ENCODE assay signal across 21 mouse cellular contexts in the genomic region with DNA sequence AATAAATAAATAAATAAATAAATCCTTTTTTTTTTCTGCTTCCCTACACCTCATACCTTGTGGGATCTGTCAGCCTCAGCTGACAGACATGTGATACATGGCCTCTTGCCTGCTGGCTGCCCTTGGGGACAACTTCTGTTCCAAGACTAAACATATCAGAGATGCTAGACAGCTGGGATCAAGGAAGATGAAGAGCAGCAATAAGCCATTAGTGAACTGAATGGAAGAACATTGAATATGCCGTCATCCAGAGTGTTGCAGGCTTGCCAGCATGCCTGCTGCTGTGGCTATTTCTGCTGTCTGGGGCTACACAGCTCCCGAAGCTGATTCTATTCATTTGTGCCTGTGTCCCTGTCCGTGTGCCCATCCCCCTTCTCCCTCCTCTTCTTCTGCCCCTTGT. TPM values are rescaled to one million over a fixed set of nuclear protein-coding genes. Genes with fewer than 3 reads are reported as not detected.
DNase-seq lines count a peak whose midpoint lies in the region; ATAC-seq and TF ChIP-seq lines count a peak whose summit lies in the region.
"Had no signal": no experiment of that assay in that cellular context is flagged by ENCODE, and none has a peak within 500 bp of the region (broad histone marks: within the 10 kb centered on the region; RNA-seq: fewer than 3 reads in every experiment).

No protein-coding gene starts in this region.

- intact Hi-C loops in gastrocnemius, postnatal 14 days (cut with DNase I; ENCODE audit: low total_unique reads), result no loop called here

- peak; percentile 68 for DNase-seq in heart, adult 8-10 months (ENCODE audit: low spot score)
- no peak for DNase-seq in heart, embryonic 10.5 days (ENCODE audit: low spot score)
- peak; percentile 40 for DNase-seq in gastrocnemius, postnatal 14 days
- DNase-seq in heart, postnatal 0 days (ENCODE audit: low spot score), result no peak
- DNase-seq in lung, postnatal 14 days, result peak; percentile 46
- no peak for DNase-seq in kidney, adult 8-10 months
- no peak for DNase-seq in liver, postnatal 0 days
- no peak for DNase-seq in right cerebral cortex, adult 18-20 months
- DNase-seq: adrenal gland, postnatal 14 days; cerebellum, adult 11 months; cerebellum, postnatal 36 days; kidney, adult 11 months; thymus, adult 18-20 months had no signal

- no peaks in the 10 kb centered on the region for H3K27me3 ChIP-seq in heart, embryonic 10.5 days (ENCODE audit: insufficient read depth, poor library complexity, severe bottlenecking)
- H3K27me3 ChIP-seq in heart, postnatal 0 days (ENCODE audit: control insufficient read depth, insufficient read depth, low read length), result no peaks in the 10 kb centered on the region
- no peaks in the 10 kb centered on the region for H3K27me3 ChIP-seq in liver, postnatal 0 days (ENCODE audit: insufficient read depth, low read length)
- H3K27me3 ChIP-seq: embryonic facial prominence, embryonic 15.5 days; midbrain, embryonic 12.5 days; neural tube, embryonic 13.5 days had no signal

- peak; percentile 74 for ATAC-seq in heart, postnatal 0 days (ENCODE audit: insufficient read depth, low read depth)
- no peak for ATAC-seq in liver, postnatal 0 days
- ATAC-seq: forebrain, embryonic 16.5 days had no signal

- H3K9me3 ChIP-seq in heart, embryonic 10.5 days, result peaks cover 5% of the 10 kb centered on the region; the same call in 1 of the 2 replicates
- no peaks in the 10 kb centered on the region for H3K9me3 ChIP-seq in heart, postnatal 0 days (replicated peaks; ENCODE audit: control insufficient read depth, low read length)
- H3K9me3 ChIP-seq in liver, postnatal 0 days (ENCODE audit: low read length), result no peaks in the 10 kb centered on the region
- H3K9me3 ChIP-seq: embryonic facial prominence, embryonic 15.5 days; neural tube, embryonic 13.5 days had no signal

- no peaks in the 10 kb centered on the region for H3K4me1 ChIP-seq in heart, embryonic 10.5 days
- no peaks in the 10 kb centered on the region for H3K4me1 ChIP-seq in heart, postnatal 0 days (ENCODE audit: control insufficient read depth, insufficient read depth)
- H3K4me1 ChIP-seq in liver, postnatal 0 days (ENCODE audit: insufficient read depth), result no peaks in the 10 kb centered on the region
- H3K4me1 ChIP-seq: embryonic facial prominence, embryonic 15.5 days; midbrain, embryonic 12.5 days; neural tube, embryonic 13.5 days had no signal

- no peak overlapping the region for H3K4me3 ChIP-seq in heart, embryonic 10.5 days
- H3K4me3 ChIP-seq in heart, postnatal 0 days (ENCODE audit: low read depth, low read length), result no peak overlapping the region
- H3K4me3 ChIP-seq in liver, postnatal 0 days (ENCODE audit: low read depth, low read length), result no peak overlapping the region
- H3K4me3 ChIP-seq: embryonic facial prominence, embryonic 15.5 days; midbrain, embryonic 12.5 days; neural tube, embryonic 13.5 days had no signal

- 89% methylated on average over 3 of the region's 3 CpGs for WGBS in heart, embryonic 10.5 days
- WGBS in heart, postnatal 0 days, result 48% methylated on average over 3 of the region's 3 CpGs
- WGBS in liver, postnatal 0 days (ENCODE audit: insufficient replicate concordance), result 60% methylated on average over 3 of the region's 3 CpGs

- no peak overlapping the region for H3K4me2 ChIP-seq in heart, postnatal 0 days (ENCODE audit: low read depth, low read length)
- no peak overlapping the region for H3K4me2 ChIP-seq in liver, postnatal 0 days (ENCODE audit: low read depth, low read length)
- H3K4me2 ChIP-seq: embryonic facial prominence, embryonic 15.5 days; midbrain, embryonic 12.5 days; neural tube, embryonic 13.5 days had no signal

- no peaks in the 10 kb centered on the region for H3K36me3 ChIP-seq in heart, embryonic 10.5 days
- H3K36me3 ChIP-seq in heart, postnatal 0 days (replicated peaks; ENCODE audit: control insufficient read depth, insufficient read depth, low read length), result no peaks in the 10 kb centered on the region
- H3K36me3 ChIP-seq in liver, postnatal 0 days (replicated peaks; ENCODE audit: insufficient read depth, low read length), result no peaks in the 10 kb centered on the region
- H3K36me3 ChIP-seq: embryonic facial prominence, embryonic 15.5 days; midbrain, embryonic 12.5 days; neural tube, embryonic 13.5 days had no signal

- no peak for TF ChIP-seq EP300 in heart, postnatal 0 days (IDR thresholded peaks at IDR 0.05; ENCODE audit: low read depth)
- TF ChIP-seq EP300 in liver, postnatal 0 days (IDR thresholded peaks at IDR 0.05; ENCODE audit: low read depth), result no peak

- H3K27ac ChIP-seq in heart, embryonic 10.5 days, result no peak overlapping the region
- H3K27ac ChIP-seq in heart, postnatal 0 days (ENCODE audit: low read depth), result peak overlapping the region; percentile 43; the same call in 1 of the 2 replicates
- no peak overlapping the region for H3K27ac ChIP-seq in liver, postnatal 0 days (ENCODE audit: low read depth)
- H3K27ac ChIP-seq: embryonic facial prominence, embryonic 15.5 days; kidney, postnatal 0 days; liver, embryonic 14.5 days; macrophage; midbrain, embryonic 12.5 days; neural tube, embryonic 13.5 days had no signal

- TF ChIP-seq CTCF in heart, postnatal 0 days (IDR thresholded peaks at IDR 0.05; ENCODE audit: low read depth), result no peak
- no peak for TF ChIP-seq CTCF in liver, postnatal 0 days (IDR thresholded peaks at IDR 0.05; ENCODE audit: low read depth)

- no peak overlapping the region for H3K9ac ChIP-seq in heart, postnatal 0 days (replicated peaks; ENCODE audit: low read depth, low read length)
- H3K9ac ChIP-seq in liver, postnatal 0 days (replicated peaks), result no peak overlapping the region
- H3K9ac ChIP-seq: embryonic facial prominence, embryonic 15.5 days; liver, embryonic 14.5 days; midbrain, embryonic 12.5 days; neural tube, embryonic 13.5 days had no signal

RNA-seq across cellular contexts. Expression of a gene that starts 8.3 kb away (rescaled TPM):
- 100 to 1,000 TPM in 2 of 4 experiments, 10 to 100 TPM in 2; 96.9 to 111 (median 102) TPM for total RNA-seq in heart, adult 8-10 months (2022)
- 85.6 and 101 TPM in 2 replicates for polyA plus RNA-seq in heart, embryonic 10.5 days (2016; fragmentation: Nextera tagmentation; extraction: Ambion mirVana)
- 10 to 100 TPM; 56.3 to 62.4 TPM for total RNA-seq in gastrocnemius, postnatal 14 days (2021)
- total RNA-seq in heart, postnatal 0 days (2014; rRNA removed; ENCODE audit: low replicate concordance), result 93.4 and 124 TPM in 2 replicates
- 83.7 and 90.5 TPM in 2 replicates for polyA plus RNA-seq in heart, postnatal 0 days (2015; fragmentation: Nextera tagmentation; extraction: Ambion mirVana)
- polyA plus RNA-seq in liver, postnatal 0 days (2015; fragmentation: Nextera tagmentation; extraction: Ambion mirVana), result 83.4 and 91.5 TPM in 2 replicates

RNA-seq across cellular contexts. Expression of a gene that starts 8.5 kb away (rescaled TPM):
- total RNA-seq in heart, adult 8-10 months (2022), result 1,000 to 10,000 TPM; 1,901 to 2,083 (median 1,945) TPM
- 187 and 299 TPM in 2 replicates for polyA plus RNA-seq in heart, embryonic 10.5 days (2016; fragmentation: Nextera tagmentation; extraction: Ambion mirVana)
- total RNA-seq in gastrocnemius, postnatal 14 days (2021), result 100 to 1,000 TPM; 497 to 603 TPM
- total RNA-seq in heart, postnatal 0 days (2014; rRNA removed; ENCODE audit: low replicate concordance), result 412 and 435 TPM in 2 replicates
- 328 and 338 TPM in 2 replicates for polyA plus RNA-seq in heart, postnatal 0 days (2015; fragmentation: Nextera tagmentation; extraction: Ambion mirVana)
- polyA plus RNA-seq in liver, postnatal 0 days (2015; fragmentation: Nextera tagmentation; extraction: Ambion mirVana), result 48.0 and 50.1 TPM in 2 replicates

RNA-seq across cellular contexts. Expression of a gene that starts 15.4 kb away (rescaled TPM):
- total RNA-seq in heart, adult 8-10 months (2022), result 10 to 100 TPM; 22.6 to 23.5 (median 23.0) TPM
- 93.7 and 111 TPM in 2 replicates for polyA plus RNA-seq in heart, embryonic 10.5 days (2016; fragmentation: Nextera tagmentation; extraction: Ambion mirVana)
- total RNA-seq in gastrocnemius, postnatal 14 days (2021), result 10 to 100 TPM; 26.8 to 31.4 TPM
- total RNA-seq in heart, postnatal 0 days (2014; rRNA removed; ENCODE audit: low replicate concordance), result 45.5 and 46.1 TPM in 2 replicates
- 41.2 and 41.4 TPM in 2 replicates for polyA plus RNA-seq in heart, postnatal 0 days (2015; fragmentation: Nextera tagmentation; extraction: Ambion mirVana)
- polyA plus RNA-seq in liver, postnatal 0 days (2015; fragmentation: Nextera tagmentation; extraction: Ambion mirVana), result 32.5 and 33.8 TPM in 2 replicates

RNA-seq across cellular contexts. Expression of a gene that starts 53.0 kb away (rescaled TPM):
- total RNA-seq in heart, adult 8-10 months (2022), result under 1 TPM in 1 of 4 experiments, not detected in 3; 0.06 TPM
- polyA plus RNA-seq in heart, embryonic 10.5 days (2016; fragmentation: Nextera tagmentation; extraction: Ambion mirVana), result 0.06 TPM in 1 of 2 replicates, not detected in the other
- total RNA-seq in gastrocnemius, postnatal 14 days (2021), result under 1 TPM; 0.06 to 0.13 TPM
- total RNA-seq in heart, postnatal 0 days (2014; rRNA removed; ENCODE audit: low replicate concordance), result not detected in 2 replicates
- 0.04 TPM in 1 of 2 replicates, not detected in the other for polyA plus RNA-seq in heart, postnatal 0 days (2015; fragmentation: Nextera tagmentation; extraction: Ambion mirVana)
- not detected in 2 replicates for polyA plus RNA-seq in liver, postnatal 0 days (2015; fragmentation: Nextera tagmentation; extraction: Ambion mirVana)
- total RNA-seq: adrenal gland, postnatal 14 days; hematopoietic stem cell, adult 5-6 weeks had no signal
- polyA plus RNA-seq: midbrain, embryonic 12.5 days; neural tube, embryonic 13.5 days had no signal

Comparison
In these comparisons a context has a peak if more than half of its experiments do, and no peak if none do; other contexts are left out.
1. DNase-seq: peak in heart, adult 8-10 months (single experiment), gastrocnemius, postnatal 14 days (single experiment) and lung, postnatal 14 days (single experiment); none in heart, embryonic 10.5 days (single experiment), heart, postnatal 0 days (single experiment), kidney, adult 8-10 months (0 of 2), liver, postnatal 0 days (single experiment) and right cerebral cortex, adult 18-20 months (single experiment).